Comparison of ENCODE assay signal across 25 mouse cellular contexts in the genomic region with DNA sequence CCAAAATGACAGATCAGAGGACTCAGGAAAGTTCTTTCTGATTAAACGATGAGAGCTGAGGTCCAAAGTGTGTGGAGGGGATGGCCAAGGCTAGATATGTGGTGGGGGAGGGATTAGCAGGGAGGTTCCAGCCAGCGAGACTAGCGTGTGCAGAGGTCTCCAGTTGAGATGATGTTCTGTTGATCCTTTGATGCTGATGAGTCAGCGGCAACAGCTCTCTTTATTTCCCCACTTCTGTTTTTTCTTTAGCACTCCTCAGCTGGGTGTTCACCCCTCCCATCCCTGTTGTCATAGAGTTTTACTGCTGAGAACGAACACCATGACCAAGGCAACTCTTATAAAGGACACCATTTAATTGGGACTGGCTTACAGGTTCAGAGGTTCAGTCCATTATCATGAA.
"Had no signal": no experiment of that assay in that cellular context is flagged by ENCODE, and none has a peak within 500 bp of the region (broad histone marks: within the 10 kb centered on the region; RNA-seq: fewer than 3 reads in every experiment).

No protein-coding gene starts in this region.

- H3K27me3 ChIP-seq: heart, embryonic 13.5 days; heart, embryonic 15.5 days; hindbrain, embryonic 13.5 days; hindbrain, embryonic 15.5 days; kidney, embryonic 15.5 days; limb, embryonic 13.5 days; limb, embryonic 15.5 days; liver, embryonic 12.5 days had no signal

- H3K4me1 ChIP-seq: heart, embryonic 13.5 days; heart, embryonic 15.5 days; hindbrain, embryonic 13.5 days; hindbrain, embryonic 15.5 days; kidney, embryonic 15.5 days; limb, embryonic 13.5 days; limb, embryonic 15.5 days; liver, embryonic 12.5 days had no signal

- H3K27ac ChIP-seq: heart, embryonic 13.5 days; heart, embryonic 15.5 days; hindbrain, embryonic 13.5 days; hindbrain, embryonic 15.5 days; hindbrain, postnatal 0 days; kidney, embryonic 15.5 days; kidney, postnatal 0 days; limb, embryonic 13.5 days; limb, embryonic 15.5 days; liver, embryonic 12.5 days; liver, embryonic 14.5 days had no signal

- H3K9me3 ChIP-seq: heart, embryonic 13.5 days; heart, embryonic 15.5 days; hindbrain, embryonic 13.5 days; hindbrain, embryonic 15.5 days; kidney, embryonic 15.5 days; limb, embryonic 13.5 days; limb, embryonic 15.5 days; liver, embryonic 12.5 days had no signal

- H3K36me3 ChIP-seq: heart, embryonic 13.5 days; heart, embryonic 15.5 days; hindbrain, embryonic 13.5 days; hindbrain, embryonic 15.5 days; kidney, embryonic 15.5 days; limb, embryonic 13.5 days; limb, embryonic 15.5 days; liver, embryonic 12.5 days had no signal

- DNase-seq: gastrocnemius, postnatal 25 days; heart, adult 11 months; heart, postnatal 14 days; heart, postnatal 36 days; kidney, adult 11 months; kidney, adult 2 months; kidney, adult 9 months; kidney, postnatal 14 days; kidney, postnatal 36 days; layer of hippocampus, adult 9-11 months; layer of hippocampus, postnatal 36 days; left cerebral cortex, postnatal 4 days had no signal

- H3K4me2 ChIP-seq: heart, embryonic 11.5 days; heart, embryonic 13.5 days; heart, embryonic 15.5 days; hindbrain, embryonic 13.5 days; hindbrain, embryonic 15.5 days; kidney, embryonic 15.5 days; limb, embryonic 13.5 days; limb, embryonic 15.5 days; liver, embryonic 12.5 days had no signal

- ATAC-seq: hindbrain, postnatal 0 days; intestine, embryonic 16.5 days; liver, embryonic 12.5 days had no signal

- H3K4me3 ChIP-seq: heart, embryonic 13.5 days; heart, embryonic 15.5 days; hindbrain, embryonic 13.5 days; hindbrain, embryonic 15.5 days; kidney, embryonic 15.5 days; limb, embryonic 13.5 days; limb, embryonic 15.5 days; liver, embryonic 12.5 days had no signal

- H3K9ac ChIP-seq: heart, embryonic 13.5 days; heart, embryonic 15.5 days; hindbrain, embryonic 13.5 days; hindbrain, embryonic 15.5 days; kidney, embryonic 15.5 days; limb, embryonic 13.5 days; limb, embryonic 15.5 days; liver, embryonic 12.5 days; liver, embryonic 14.5 days had no signal
